Mouse (Mus musculus) left cerebral cortex, postnatal 36 days (tissue): ENCODE results near the gene Capns1. TPM values are rescaled to one million over a fixed set of nuclear protein-coding genes. Genes with fewer than 3 reads are reported as not detected.
"Not testable (repeated sequence)": the region's sequence is repeated elsewhere in the genome, so short reads cannot be mapped to it uniquely, and the experiment has no call there.

ENCODE experiments used
- DNase-seq, 2 experiments: peaks; one replicate each; pipeline ENCODE4 v3.0.0; 2021 to 2022; ENCODE audit warnings: low spot score in 2 of 2, mixed read lengths in 1 of 2
- intact Hi-C: fragments of 180-260 bp; cut with DNase I; formaldehyde crosslinking; loops from one replicate; pipeline ENCODE4 v1.15.1; 2025
- total RNA-seq, 2 experiments: library from RNA; stranded (reverse); gene quantifications; 2 replicates each; pipeline ENCODE4 v1.2.3; 2021

Capns1 gene
- total RNA-seq, 2 experiments from 2014 or later = 175 to 181 TPM

GRCm38 (mm10) chr7:30206364-30206763 is 7.8 kb upstream of the Capns1 start:
- not testable (repeated sequence) for DNase-seq
- intact Hi-C loops = loop anchor here (10.0 kb wide), 1 partner anchor 192 kb away; no protein-coding TSS in a partner anchor

- intact Hi-C loops = loop anchor here (2.0 to 10.0 kb wide), 2 partner anchors 25 to 191 kb away; no protein-coding TSS in a partner anchor
- DNase-seq = no peak
Observed at GRCm38 (mm10) chr7:30205383-30205782, 6.8 kb upstream of the Capns1 start.

- intact Hi-C loops = loop anchor here (2.0 to 10.0 kb wide), 2 partner anchors 24 to 190 kb away; no protein-coding TSS in a partner anchor
- no peak for DNase-seq
Observed at GRCm38 (mm10) chr7:30204380-30204779, 5.8 kb upstream of the Capns1 start.

GRCm38 (mm10) chr7:30202895-30203690 is 4.5 kb upstream of the Capns1 start:
- intact Hi-C loops = loop anchor here (10.0 kb wide), 1 partner anchor 188 kb away; no protein-coding TSS in a partner anchor
- DNase-seq = no peak

GRCm38 (mm10) chr7:30200661-30201060 is 2.0 kb upstream of the Capns1 start:
- intact Hi-C loops = loop anchor here (10.0 kb wide), 1 partner anchor 186 kb away; no protein-coding TSS in a partner anchor
- not testable (repeated sequence) for DNase-seq

GRCm38 (mm10) chr7:30200200-30200599 is 1.6 kb upstream of the Capns1 start:
- intact Hi-C loops = loop anchor here (10.0 kb wide), 1 partner anchor 185 kb away; no protein-coding TSS in a partner anchor
- no peak for DNase-seq

- intact Hi-C loops = loop anchor here (10.0 kb wide), 1 partner anchor 185 kb away; no protein-coding TSS in a partner anchor
- no peak for DNase-seq
Observed at GRCm38 (mm10) chr7:30199498-30200139, 1.0 kb upstream of the Capns1 start.

GRCm38 (mm10) chr7:30197592-30198129 is 950 bp downstream of the Capns1 start:
- no peak for DNase-seq
- intact Hi-C loops = no loop called here

- intact Hi-C loops = no loop called here
- DNase-seq = no peak
Observed at GRCm38 (mm10) chr7:30196171-30196570, 2.4 kb downstream of the Capns1 start.

- DNase-seq = no peak
- intact Hi-C loops = no loop called here
Observed at GRCm38 (mm10) chr7:30195461-30195860, 3.1 kb downstream of the Capns1 start.

GRCm38 (mm10) chr7:30194884-30195283 is 3.7 kb downstream of the Capns1 start:
- intact Hi-C loops = no loop called here
- DNase-seq = peak; percentile 91 to 93

GRCm38 (mm10) chr7:30194101-30194831 is 4.3 kb downstream of the Capns1 start:
- intact Hi-C loops = no loop called here
- peak; percentile 34 to 39 for DNase-seq

- intact Hi-C loops = no loop called here
- peak; percentile 61 to 70 for DNase-seq
Observed at GRCm38 (mm10) chr7:30193581-30194100, 5.0 kb downstream of the Capns1 start.

- no peak for DNase-seq
- intact Hi-C loops = no loop called here
Observed at GRCm38 (mm10) chr7:30193013-30193412, 5.6 kb downstream of the Capns1 start.

GRCm38 (mm10) chr7:30192088-30192487 is 6.5 kb downstream of the Capns1 start:
- DNase-seq = no peak

GRCm38 (mm10) chr7:30189116-30189491 is 9.5 kb downstream of the Capns1 start:
- intact Hi-C loops = no loop called here
- DNase-seq = no peak

More at GRCm38 (mm10) chr7:30192088-30192487, 6.5 kb downstream of the Capns1 start:
- intact Hi-C loops = no loop called here

- intact Hi-C loops = no loop called here
- no peak for DNase-seq
Observed at GRCm38 (mm10) chr7:30188344-30189115, 10.1 kb downstream of the Capns1 start.

GRCm38 (mm10) chr7:30184641-30185348 is 13.8 kb downstream of the Capns1 start:
- intact Hi-C loops = no loop called here
- no peak for DNase-seq
